Mouse (Mus musculus): Measurements from ENCODE around the gene Rhox4e. TPM values are rescaled to one million over a fixed set of nuclear protein-coding genes. Genes with fewer than 3 reads are reported as not detected.
"Not testable (repeated sequence)": the region's sequence is repeated elsewhere in the genome, so short reads cannot be mapped to it uniquely, and the experiment has no call there.

Gene Rhox4e
- polyA plus RNA-seq (2016; fragmentation: Nextera tagmentation; extraction: Ambion mirVana), result not detected in 2 replicates

- H3K27ac ChIP-seq (replicated peaks); H3K27me3 ChIP-seq (ENCODE audit: low read depth, poor library complexity, severe bottlenecking); H3K9me3 ChIP-seq (replicated peaks); H3K4me3 ChIP-seq; DNase-seq (ENCODE audit: low spot score); H3K36me3 ChIP-seq; H3K4me1 ChIP-seq: not testable (repeated sequence)
- WGBS, result 97% methylated on average over 11 of the region's 18 CpGs
These were observed at the start of gene Rhox4e for GRCm38 (mm10) chrX:37557112-37557511. Gene Rhox4e, plus strand, starts transcription at chrX:37557412.

GRCm38 (mm10) chrX:37514059-37514458, 43.2 kb upstream of the Rhox4e start, which contains the start of gene Rhox4d:
Gene Rhox4d, plus strand, starts transcription at chrX:37514359.
- H3K27ac ChIP-seq (replicated peaks); H3K27me3 ChIP-seq (ENCODE audit: low read depth, poor library complexity, severe bottlenecking); H3K36me3 ChIP-seq; DNase-seq (ENCODE audit: low spot score); H3K4me1 ChIP-seq; H3K9me3 ChIP-seq (replicated peaks); H3K4me3 ChIP-seq: not testable (repeated sequence)
- 94% methylated on average over 14 of the region's 18 CpGs for WGBS

GRCm38 (mm10) chrX:37530152-37530551, 27.1 kb upstream of the Rhox4e start, which contains the start of gene Rhox2e:
Gene Rhox2e, plus strand, starts transcription at chrX:37530452.
- H3K4me3 ChIP-seq; H3K27ac ChIP-seq (replicated peaks); H3K9me3 ChIP-seq (replicated peaks); DNase-seq (ENCODE audit: low spot score); H3K4me1 ChIP-seq; H3K36me3 ChIP-seq; H3K27me3 ChIP-seq (ENCODE audit: low read depth, poor library complexity, severe bottlenecking): not testable (repeated sequence)
- 98% methylated on average over 2 of the region's 8 CpGs for WGBS

GRCm38 (mm10) chrX:37541719-37542118, 15.5 kb upstream of the Rhox4e start, which contains the start of gene Rhox3e:
Gene Rhox3e, plus strand, starts transcription at chrX:37542019.
- H3K36me3 ChIP-seq; H3K9me3 ChIP-seq (replicated peaks); DNase-seq (ENCODE audit: low spot score); H3K4me3 ChIP-seq; H3K4me1 ChIP-seq; H3K27ac ChIP-seq (replicated peaks); H3K27me3 ChIP-seq (ENCODE audit: low read depth, poor library complexity, severe bottlenecking): not testable (repeated sequence)
- WGBS, result no CpG with 5 or more reads among the region's 4 CpGs

- not testable (repeated sequence) for H3K36me3 ChIP-seq; H3K9me3 ChIP-seq (replicated peaks); H3K4me1 ChIP-seq; DNase-seq (ENCODE audit: low spot score); H3K27me3 ChIP-seq (ENCODE audit: low read depth, poor library complexity, severe bottlenecking); H3K4me3 ChIP-seq; H3K27ac ChIP-seq (replicated peaks)
- WGBS, result 91% methylated on average over 8 of the region's 8 CpGs
These were observed 13.9 kb downstream of the Rhox4e start, which contains the start of gene Rhox2f for GRCm38 (mm10) chrX:37571105-37571504. Gene Rhox2f, plus strand, starts transcription at chrX:37571405.

GRCm38 (mm10) chrX:37572638-37573037, 15.4 kb downstream of the Rhox4e start:
- H3K27ac ChIP-seq (replicated peaks); H3K27me3 ChIP-seq (ENCODE audit: low read depth, poor library complexity, severe bottlenecking); H3K4me1 ChIP-seq; H3K9me3 ChIP-seq (replicated peaks); DNase-seq (ENCODE audit: low spot score); H3K36me3 ChIP-seq; H3K4me3 ChIP-seq: not testable (repeated sequence)
- 67% methylated on average over 2 of the region's 2 CpGs for WGBS

- H3K4me3 ChIP-seq, result not testable (repeated sequence)
These were observed 23.5 kb downstream of the Rhox4e start, which contains the start of gene Rhox3f for GRCm38 (mm10) chrX:37580692-37581091. Gene Rhox3f, plus strand, starts transcription at chrX:37580992.

GRCm38 (mm10) chrX:37607604-37608003, 50.4 kb downstream of the Rhox4e start, which contains the start of gene Rhox4f:
Gene Rhox4f, minus strand, starts transcription at chrX:37607704.
- H3K27ac ChIP-seq (replicated peaks); H3K27me3 ChIP-seq (ENCODE audit: low read depth, poor library complexity, severe bottlenecking); H3K4me3 ChIP-seq; H3K36me3 ChIP-seq; DNase-seq (ENCODE audit: low spot score); H3K4me1 ChIP-seq; H3K9me3 ChIP-seq (replicated peaks): not testable (repeated sequence)
- WGBS, result 95% methylated on average over 18 of the region's 19 CpGs

More at GRCm38 (mm10) chrX:37580692-37581091, 23.5 kb downstream of the Rhox4e start, which contains the start of gene Rhox3f:
- not testable (repeated sequence) for H3K36me3 ChIP-seq; H3K9me3 ChIP-seq (replicated peaks); DNase-seq (ENCODE audit: low spot score); H3K27ac ChIP-seq (replicated peaks); H3K4me1 ChIP-seq; H3K27me3 ChIP-seq (ENCODE audit: low read depth, poor library complexity, severe bottlenecking)

Other genes with a start within 250 kb of the Rhox4e start
- not detected in 2 replicates for gene Rhox3a2, start 177.4 kb upstream of the Rhox4e start, polyA plus RNA-seq (2016; fragmentation: Nextera tagmentation; extraction: Ambion mirVana)
- gene Rhox4a2, start 166.6 kb upstream of the Rhox4e start, polyA plus RNA-seq (2016; fragmentation: Nextera tagmentation; extraction: Ambion mirVana), result 0.20 and 0.21 TPM in 2 replicates
- gene Rhox2b, start 145.3 kb upstream of the Rhox4e start, polyA plus RNA-seq (2016; fragmentation: Nextera tagmentation; extraction: Ambion mirVana), result not detected in 2 replicates
- gene Rhox4b, start 124.9 kb upstream of the Rhox4e start, polyA plus RNA-seq (2016; fragmentation: Nextera tagmentation; extraction: Ambion mirVana), result 0.20 and 0.48 TPM in 2 replicates
- gene Rhox2c, start 103.7 kb upstream of the Rhox4e start, polyA plus RNA-seq (2016; fragmentation: Nextera tagmentation; extraction: Ambion mirVana), result 0.57 TPM in 1 of 2 replicates, not detected in the other
- not detected in 2 replicates for gene Rhox3c, start 98.8 kb upstream of the Rhox4e start, polyA plus RNA-seq (2016; fragmentation: Nextera tagmentation; extraction: Ambion mirVana)
- not detected in 2 replicates for gene Rhox4c, start 77.1 kb upstream of the Rhox4e start, polyA plus RNA-seq (2016; fragmentation: Nextera tagmentation; extraction: Ambion mirVana)
- not detected in 2 replicates for gene Rhox2d, start 64.0 kb upstream of the Rhox4e start, polyA plus RNA-seq (2016; fragmentation: Nextera tagmentation; extraction: Ambion mirVana)
- 0.14 TPM in 1 of 2 replicates, not detected in the other for gene Rhox4d, start 43.1 kb upstream of the Rhox4e start, polyA plus RNA-seq (2016; fragmentation: Nextera tagmentation; extraction: Ambion mirVana)
- 0.25 TPM in 1 of 2 replicates, not detected in the other for gene Rhox2e, start 27.0 kb upstream of the Rhox4e start, polyA plus RNA-seq (2016; fragmentation: Nextera tagmentation; extraction: Ambion mirVana)
- not detected in 2 replicates for gene Rhox3e, start 15.4 kb upstream of the Rhox4e start, polyA plus RNA-seq (2016; fragmentation: Nextera tagmentation; extraction: Ambion mirVana)
- gene Rhox2f, start 14.0 kb downstream of the Rhox4e start, polyA plus RNA-seq (2016; fragmentation: Nextera tagmentation; extraction: Ambion mirVana), result 0.24 TPM in 1 of 2 replicates, not detected in the other
- gene Rhox3f, start 23.6 kb downstream of the Rhox4e start, polyA plus RNA-seq (2016; fragmentation: Nextera tagmentation; extraction: Ambion mirVana), result not detected in 2 replicates
- gene Rhox4f, start 50.3 kb downstream of the Rhox4e start, polyA plus RNA-seq (2016; fragmentation: Nextera tagmentation; extraction: Ambion mirVana), result not detected in 2 replicates
- gene Rhox3g, start 71.2 kb downstream of the Rhox4e start, polyA plus RNA-seq (2016; fragmentation: Nextera tagmentation; extraction: Ambion mirVana), result not detected in 2 replicates
- not detected in 2 replicates for gene Rhox2g, start 86.1 kb downstream of the Rhox4e start, polyA plus RNA-seq (2016; fragmentation: Nextera tagmentation; extraction: Ambion mirVana)
- gene Rhox4g, start 93.9 kb downstream of the Rhox4e start, polyA plus RNA-seq (2016; fragmentation: Nextera tagmentation; extraction: Ambion mirVana), result not detected in 2 replicates
- gene Rhox3h, start 111.4 kb downstream of the Rhox4e start, polyA plus RNA-seq (2016; fragmentation: Nextera tagmentation; extraction: Ambion mirVana), result not detected in 2 replicates
- not detected in 2 replicates for gene Rhox2h, start 115.9 kb downstream of the Rhox4e start, polyA plus RNA-seq (2016; fragmentation: Nextera tagmentation; extraction: Ambion mirVana)
- gene Rhox5, start 247.4 kb downstream of the Rhox4e start, polyA plus RNA-seq (2016; fragmentation: Nextera tagmentation; extraction: Ambion mirVana), result 1.8 and 1.9 TPM in 2 replicates